Mouse (Mus musculus): ENCODE measurements around the gene Atp6ap1l. TPM values are rescaled to one million over a fixed set of nuclear protein-coding genes. Genes with fewer than 3 reads are reported as not detected.
"Not testable (repeated sequence)": the region's sequence is repeated elsewhere in the genome, so short reads cannot be mapped to it uniquely, and the experiment has no call there.

The Atp6ap1l gene
- not detected for total RNA-seq (2021)
- long read RNA-seq, experiment 1, result 0 reads
- long read RNA-seq, experiment 2, result 0 reads

DNA sequence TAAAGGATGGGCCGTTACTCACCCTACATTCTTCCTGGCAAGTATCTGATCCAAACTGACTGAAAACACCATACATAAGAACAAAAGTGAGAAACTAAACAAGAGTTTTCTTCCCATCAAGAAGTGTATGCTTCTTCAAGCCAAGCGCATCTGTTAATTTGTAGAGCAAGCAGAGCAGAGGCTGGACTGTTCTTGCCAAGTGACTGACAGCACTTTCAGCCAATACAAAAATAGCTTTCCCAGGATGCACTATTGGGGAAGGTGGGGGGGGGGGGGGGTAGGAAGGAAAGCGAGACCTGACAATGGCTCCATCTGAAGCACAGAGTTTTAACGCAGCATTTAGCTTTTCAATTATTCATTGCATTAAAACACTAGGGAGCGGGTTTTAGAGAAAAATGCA is at the start of gene Atp6ap1l:
Atp6ap1l (minus strand) TSS at position 180 of the 400 bp plus-strand sequence.
- DNase-seq (ENCODE audit: low spot score in 2 of 2), result no peak

GRCm38 (mm10) chr13:90939600-90939999 is 34.4 kb upstream of the Atp6ap1l start:
- no peak for DNase-seq (ENCODE audit: low spot score in 2 of 2)

DNA sequence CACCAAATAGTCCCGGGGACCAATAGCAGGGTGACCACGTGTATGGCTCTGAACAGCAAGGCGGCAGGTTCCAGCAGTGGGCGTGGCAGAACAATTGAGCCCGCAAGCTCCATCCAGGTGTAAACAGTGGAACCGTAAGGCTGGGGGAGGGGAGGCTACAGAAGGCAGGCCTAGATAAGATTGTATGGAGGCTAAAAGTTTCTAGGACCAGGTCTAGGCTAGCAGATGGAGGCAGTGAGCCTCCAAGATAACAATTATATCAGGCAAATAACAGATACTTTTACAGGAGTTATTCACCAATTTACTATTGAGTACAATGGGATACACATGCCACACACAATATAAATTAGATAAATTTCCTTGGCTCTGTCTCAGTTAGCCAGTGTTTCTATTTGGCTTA is 34.0 kb upstream of the Atp6ap1l start:
- DNase-seq (ENCODE audit: low spot score in 2 of 2), result no peak

- no peak for DNase-seq (ENCODE audit: low spot score in 2 of 2)
These were observed 30.7 kb upstream of the Atp6ap1l start for GRCm38 (mm10) chr13:90935852-90936251.

- no peak for DNase-seq (ENCODE audit: low spot score in 2 of 2)
These were observed 28.1 kb upstream of the Atp6ap1l start for GRCm38 (mm10) chr13:90933256-90933655.

GRCm38 (mm10) chr13:90929847-90930246 is 24.7 kb upstream of the Atp6ap1l start:
- peak; percentile 53 to 61 for DNase-seq (ENCODE audit: low spot score in 2 of 2)

- DNase-seq (ENCODE audit: low spot score in 2 of 2), result not testable (repeated sequence)
These were observed 23.1 kb upstream of the Atp6ap1l start for GRCm38 (mm10) chr13:90928266-90928665.

- DNase-seq (ENCODE audit: low spot score in 2 of 2), result no peak
These were observed 21.9 kb upstream of the Atp6ap1l start for GRCm38 (mm10) chr13:90926938-90927633.

GRCm38 (mm10) chr13:90926125-90926765 is 21.1 kb upstream of the Atp6ap1l start:
- no peak for DNase-seq (ENCODE audit: low spot score in 2 of 2)

DNA sequence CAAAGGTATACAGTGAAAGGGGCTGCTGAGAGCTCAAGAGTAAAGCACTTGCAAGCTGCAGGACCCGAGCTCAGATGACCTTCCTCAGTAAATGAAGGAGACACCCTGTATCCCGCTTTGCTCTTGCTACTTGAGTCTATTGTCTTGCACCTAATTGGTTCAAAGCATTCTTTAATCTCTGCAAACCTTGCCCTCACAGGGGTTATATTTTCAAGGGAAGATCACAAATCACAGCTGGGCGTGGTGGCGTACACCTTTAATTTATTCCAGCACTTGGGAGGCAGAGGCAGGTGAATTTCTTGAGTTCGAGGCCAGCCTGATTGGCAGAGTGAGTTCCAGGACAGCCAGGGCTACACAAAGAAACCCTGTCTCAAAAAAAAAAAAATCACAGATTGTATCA is 20.0 kb upstream of the Atp6ap1l start:
- no peak for DNase-seq (ENCODE audit: low spot score in 2 of 2)

- no peak for DNase-seq (ENCODE audit: low spot score in 2 of 2)
These were observed 18.9 kb upstream of the Atp6ap1l start for GRCm38 (mm10) chr13:90924072-90924471.

DNA sequence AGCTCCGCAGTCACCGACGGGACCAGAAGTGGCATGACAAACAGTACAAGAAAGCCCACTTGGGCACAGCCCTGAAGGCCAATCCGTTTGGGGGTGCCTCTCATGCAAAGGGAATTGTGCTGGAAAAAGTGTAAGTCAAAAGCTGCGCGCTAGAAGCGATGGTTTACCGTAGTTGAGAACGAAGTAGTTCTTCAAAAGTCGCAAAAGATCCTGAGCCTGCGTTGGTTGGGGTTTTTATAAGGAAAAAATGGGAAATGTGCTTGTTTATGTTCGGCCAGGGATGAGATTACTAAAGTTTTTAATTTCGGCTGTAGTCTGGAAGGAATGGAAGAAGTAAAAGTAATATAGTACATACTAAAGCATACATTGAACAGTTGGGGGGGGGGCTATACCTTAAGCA is 18.5 kb upstream of the Atp6ap1l start:
- DNase-seq (ENCODE audit: low spot score in 2 of 2), result not testable (repeated sequence)

DNA sequence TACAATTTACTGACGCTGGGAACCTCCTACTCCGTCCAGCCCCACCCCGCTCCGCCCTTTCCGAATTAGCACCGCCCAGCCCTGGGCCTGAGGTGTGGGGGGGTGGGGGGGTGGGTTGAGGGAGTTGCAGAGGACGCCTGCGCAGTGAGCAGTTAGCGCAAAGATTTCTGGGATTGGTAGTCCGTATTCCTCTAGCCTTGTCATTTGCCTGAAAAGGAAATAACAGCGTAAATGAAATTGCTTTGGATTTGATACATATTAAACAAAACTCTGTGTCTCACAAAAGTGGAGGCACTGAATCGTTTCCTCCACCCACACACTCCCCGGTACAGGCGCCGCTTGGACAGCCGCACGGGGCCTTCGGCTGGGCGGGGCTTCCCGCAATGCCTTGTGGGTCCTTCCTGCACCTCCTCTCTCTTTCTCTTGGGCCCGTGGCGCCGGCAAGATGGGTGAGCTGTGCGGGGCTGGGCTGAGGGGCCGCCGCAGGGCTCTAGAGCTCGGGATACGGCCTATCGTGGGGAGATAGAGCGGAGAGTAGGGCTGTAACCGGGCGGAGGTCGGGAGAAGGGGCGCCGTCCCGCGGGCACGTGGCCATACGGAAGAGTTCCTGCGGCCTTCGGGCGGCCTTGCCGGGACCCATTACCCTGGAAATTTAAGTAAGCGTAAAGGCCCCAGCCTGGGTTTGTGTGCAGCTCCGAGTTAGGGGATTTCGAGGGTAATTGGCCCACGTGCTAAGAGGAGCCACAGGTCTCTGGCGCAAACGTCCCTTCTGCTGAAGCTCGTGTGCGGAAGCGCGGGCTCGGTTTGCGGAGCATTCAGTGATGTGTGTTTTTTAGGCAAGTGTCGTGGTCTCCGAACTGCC is 17.8 kb upstream of the Atp6ap1l start, which contains the start of gene Rps23:
Rps23 (plus strand) TSS at position 208 of the 862 bp plus-strand sequence.
- DNase-seq (ENCODE audit: low spot score in 2 of 2), result peak; percentile 87

- DNase-seq (ENCODE audit: low spot score in 2 of 2), result no peak
These were observed 9.6 kb upstream of the Atp6ap1l start for GRCm38 (mm10) chr13:90914721-90915120.

DNA sequence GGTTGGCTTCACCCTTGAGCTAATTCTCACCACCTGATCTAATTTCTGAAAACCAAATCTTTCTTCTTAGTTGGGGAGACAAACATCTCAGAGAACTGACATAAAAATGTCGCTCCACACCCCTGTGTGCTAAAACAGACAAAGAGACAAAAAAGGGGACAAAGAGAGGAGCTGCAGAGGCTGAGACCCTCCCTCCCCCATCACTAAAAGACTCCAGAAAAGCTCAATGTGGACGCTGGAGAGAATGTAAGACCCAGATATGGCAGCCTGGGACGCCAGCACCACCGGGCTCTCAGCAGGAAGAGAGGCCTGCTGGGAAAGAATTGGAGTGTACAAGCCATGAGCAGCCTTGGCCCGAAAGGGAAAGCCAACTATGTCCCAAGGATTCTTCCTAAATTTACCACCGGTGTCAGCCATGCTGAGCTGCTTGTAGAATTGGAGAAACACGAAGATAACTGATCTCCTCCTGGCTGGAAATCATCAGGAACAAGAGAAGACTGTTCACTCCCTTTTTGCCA is 8.6 kb upstream of the Atp6ap1l start:
- no peak for DNase-seq (ENCODE audit: low spot score in 2 of 2)

- no peak for DNase-seq (ENCODE audit: low spot score in 2 of 2)
These were observed 7.9 kb upstream of the Atp6ap1l start for GRCm38 (mm10) chr13:90912760-90913674.

DNA sequence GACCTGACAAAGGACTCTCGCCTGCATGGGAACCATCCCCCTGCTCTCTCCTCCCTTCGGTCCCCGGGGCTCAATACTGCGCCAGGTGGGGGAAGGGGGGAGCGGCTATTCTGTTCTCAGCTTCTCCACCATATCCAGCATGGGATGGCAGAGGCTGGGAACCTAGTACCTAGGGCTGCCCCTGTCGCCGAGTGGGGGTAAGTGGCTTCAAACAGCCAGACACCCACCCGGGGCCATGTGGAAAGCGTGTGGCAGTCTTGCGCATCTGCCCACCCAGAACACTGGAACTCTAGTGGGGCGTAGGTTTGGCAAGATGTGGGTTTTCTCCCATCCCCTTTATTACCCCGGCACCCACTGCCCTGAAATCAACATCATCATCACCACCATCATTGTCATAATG is 2.2 kb upstream of the Atp6ap1l start:
- DNase-seq (ENCODE audit: low spot score in 2 of 2), result no peak

DNA sequence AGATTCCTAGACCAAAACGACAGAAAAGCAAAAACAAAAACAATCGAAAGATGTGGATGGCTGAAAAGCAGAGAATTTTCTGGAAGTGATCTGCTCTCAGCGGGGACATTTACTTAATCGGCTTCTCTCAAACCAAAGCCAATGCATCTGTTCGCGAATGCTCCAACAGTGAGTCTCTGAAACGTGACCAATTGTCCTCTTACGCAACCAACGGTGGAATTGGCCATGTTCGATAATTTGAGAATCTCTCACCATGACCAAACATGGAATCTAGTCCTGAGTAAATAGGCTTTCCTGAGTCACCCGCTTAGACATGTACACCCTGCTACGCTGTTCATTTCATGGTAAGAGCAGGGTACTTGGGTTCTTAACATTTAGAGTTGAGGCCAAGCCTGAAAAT is 8.3 kb downstream of the Atp6ap1l start:
- no peak for DNase-seq (ENCODE audit: low spot score in 2 of 2)

DNA sequence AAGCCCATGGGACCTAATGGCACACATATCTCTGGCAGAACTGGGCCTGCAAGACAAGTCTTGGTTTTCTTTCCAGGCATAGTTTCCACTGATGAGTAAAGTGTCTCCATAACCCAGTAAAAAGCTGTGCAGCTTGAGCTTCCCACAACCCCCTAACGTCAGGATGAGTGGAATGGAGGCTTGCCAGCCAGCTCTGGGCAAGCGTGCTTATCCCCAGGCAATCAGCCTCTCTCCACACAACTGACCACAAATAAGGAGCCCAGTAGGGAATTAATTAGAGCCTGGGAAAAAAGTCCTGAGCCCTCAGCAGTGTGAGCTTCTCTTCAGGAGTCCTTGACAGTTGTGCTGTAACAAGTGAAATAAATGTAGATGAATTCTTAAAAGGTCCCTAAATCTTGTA is 9.1 kb downstream of the Atp6ap1l start:
- DNase-seq (ENCODE audit: low spot score in 2 of 2), result no peak

- no peak for DNase-seq (ENCODE audit: low spot score in 2 of 2)
These were observed 10.3 kb downstream of the Atp6ap1l start for GRCm38 (mm10) chr13:90894819-90895218.

Data from adrenal gland, adult 18-20 months (tissue).